Mouse (Mus musculus): Measurements from ENCODE around the gene Gm10518.

Gm10518 gene

GRCm38 (mm10) chr1:179833596-179833995 lies 30.4 kb downstream of the Gm10518 start:
- DNase-seq (ENCODE audit: low spot score in 2 of 2) = no peak

DNA sequence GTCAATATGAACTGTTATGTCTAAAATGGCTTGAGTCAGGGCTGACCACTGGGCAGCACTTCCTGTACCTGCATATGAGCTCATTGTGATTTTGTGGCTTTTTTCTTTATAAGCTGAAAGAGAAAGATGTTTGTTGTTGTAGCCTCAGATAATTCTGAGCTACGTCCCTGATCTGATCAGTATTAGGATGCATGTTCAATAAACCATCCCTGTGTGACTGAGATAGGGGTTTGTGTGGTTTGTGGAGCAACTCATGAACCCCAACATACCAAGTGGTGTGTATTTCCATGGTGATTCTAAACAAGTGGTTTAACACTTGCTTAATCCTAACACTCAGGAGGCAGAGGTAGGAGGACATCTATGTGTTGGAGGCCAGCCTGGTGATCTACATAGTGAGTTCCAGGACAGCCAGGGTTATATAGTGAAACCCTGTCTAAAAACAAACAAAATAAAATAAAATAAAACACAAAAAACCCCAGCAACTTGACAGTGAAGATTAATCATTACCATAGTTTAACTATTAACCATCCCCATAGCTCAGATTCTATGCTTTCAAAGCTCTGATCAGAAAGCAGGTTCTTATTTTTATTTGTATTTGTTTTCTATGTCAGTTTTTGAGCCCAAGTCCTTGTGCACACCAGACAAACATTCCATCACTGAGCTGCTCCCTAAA lies 32.7 kb downstream of the Gm10518 start:
- no peak for DNase-seq (ENCODE audit: low spot score in 2 of 2)

- DNase-seq (ENCODE audit: low spot score in 2 of 2) = no peak
Observed at GRCm38 (mm10) chr1:179836426-179837404, 33.5 kb downstream of the Gm10518 start.

GRCm38 (mm10) chr1:179842568-179842967 lies 39.4 kb downstream of the Gm10518 start:
- DNase-seq (ENCODE audit: low spot score in 2 of 2) = peak; percentile 36 to 60

DNA sequence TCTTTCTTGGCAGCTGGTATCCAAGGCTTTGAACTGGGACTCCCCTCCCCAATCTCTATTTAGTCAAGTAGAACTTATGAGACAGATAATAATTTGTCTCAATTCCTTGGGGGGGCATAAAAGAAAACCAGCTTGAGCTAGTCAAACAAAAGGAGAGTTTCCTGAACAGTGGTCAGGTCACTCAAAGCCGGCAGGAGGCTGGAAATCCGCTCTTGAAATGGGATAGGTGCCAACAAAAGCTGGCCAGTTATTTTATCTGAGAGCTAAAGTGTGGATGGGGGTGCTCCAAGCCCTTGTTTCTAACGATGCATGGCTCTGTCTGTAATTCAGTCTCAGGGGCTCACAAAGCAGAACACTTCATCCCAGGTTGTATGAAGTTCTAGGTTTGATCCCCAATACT lies 40.8 kb downstream of the Gm10518 start:
- DNase-seq (ENCODE audit: low spot score in 2 of 2) = no peak

DNA sequence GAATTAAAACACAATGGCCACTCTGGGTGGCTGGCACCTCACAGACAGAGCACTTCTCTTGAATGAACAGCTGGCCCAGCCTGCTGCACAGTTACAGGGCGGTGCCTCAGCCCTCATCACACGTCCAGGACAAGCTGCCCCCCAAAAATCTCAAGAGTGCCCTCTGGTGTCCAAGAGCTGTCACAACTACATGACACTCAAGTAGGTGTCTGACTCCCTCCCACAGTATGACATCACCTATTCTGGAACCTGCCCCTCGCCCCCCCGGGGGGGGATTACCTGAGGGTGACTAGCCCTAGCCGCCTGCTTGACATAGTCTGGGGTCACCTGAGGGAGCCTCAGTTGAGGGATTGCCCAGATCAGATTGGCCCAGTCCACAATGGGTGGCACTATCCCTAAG lies 41.7 kb downstream of the Gm10518 start:
- DNase-seq (ENCODE audit: low spot score in 2 of 2) = peak; percentile 56 to 72

GRCm38 (mm10) chr1:179845832-179846499 lies 42.8 kb downstream of the Gm10518 start:
- no peak for DNase-seq (ENCODE audit: low spot score in 2 of 2)

GRCm38 (mm10) chr1:179847173-179847572 lies 44.0 kb downstream of the Gm10518 start:
- DNase-seq (ENCODE audit: low spot score in 2 of 2) = no peak

- DNase-seq (ENCODE audit: low spot score in 2 of 2) = peak; percentile 80 to 88
Observed at GRCm38 (mm10) chr1:179847759-179848389, 44.7 kb downstream of the Gm10518 start.

DNA sequence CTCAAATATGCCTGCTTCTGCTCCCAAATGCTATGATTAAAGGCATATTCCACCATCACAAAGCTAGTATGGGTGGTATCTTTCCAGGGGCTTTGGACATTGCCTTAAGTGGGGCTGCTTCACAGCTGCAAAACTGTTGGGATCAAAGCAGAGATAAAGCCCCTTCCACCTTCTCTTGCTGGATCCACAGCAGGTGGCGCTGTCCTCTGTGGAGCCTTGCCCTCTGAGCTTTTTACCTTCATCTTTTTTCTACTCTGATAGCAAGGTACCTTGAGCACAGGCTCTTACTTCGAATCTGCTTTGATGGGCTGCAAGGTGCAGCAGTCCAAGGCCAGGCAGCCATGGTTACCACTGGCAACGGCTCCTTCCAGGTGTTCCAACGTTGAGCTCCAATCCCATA lies 50.2 kb downstream of the Gm10518 start:
- DNase-seq (ENCODE audit: low spot score in 2 of 2) = no peak
